Mouse (Mus musculus) erythroblast, embryonic 14.5 days (primary cell): ENCODE results near the gene 2810408A11Rik.

Source experiments
- GATA1 ChIP-seq: IDR thresholded peaks from 2 replicates; pipeline ENCODE4 v1.6.1; 2012; ENCODE audit warnings: low read length, inconsistent platforms, mixed read lengths
- TAL1 ChIP-seq: IDR thresholded peaks from 3 replicates; pipeline ENCODE4 v1.6.1; 2012; ENCODE audit warnings: low read length, inconsistent platforms, mixed read lengths

- no peak for TF ChIP-seq TAL1
- TF ChIP-seq GATA1, result no peak
These were observed 51.7 kb downstream of the 2810408A11Rik start for GRCm38 (mm10) chr11:69849128-69849527.
